In the genomic region with DNA sequence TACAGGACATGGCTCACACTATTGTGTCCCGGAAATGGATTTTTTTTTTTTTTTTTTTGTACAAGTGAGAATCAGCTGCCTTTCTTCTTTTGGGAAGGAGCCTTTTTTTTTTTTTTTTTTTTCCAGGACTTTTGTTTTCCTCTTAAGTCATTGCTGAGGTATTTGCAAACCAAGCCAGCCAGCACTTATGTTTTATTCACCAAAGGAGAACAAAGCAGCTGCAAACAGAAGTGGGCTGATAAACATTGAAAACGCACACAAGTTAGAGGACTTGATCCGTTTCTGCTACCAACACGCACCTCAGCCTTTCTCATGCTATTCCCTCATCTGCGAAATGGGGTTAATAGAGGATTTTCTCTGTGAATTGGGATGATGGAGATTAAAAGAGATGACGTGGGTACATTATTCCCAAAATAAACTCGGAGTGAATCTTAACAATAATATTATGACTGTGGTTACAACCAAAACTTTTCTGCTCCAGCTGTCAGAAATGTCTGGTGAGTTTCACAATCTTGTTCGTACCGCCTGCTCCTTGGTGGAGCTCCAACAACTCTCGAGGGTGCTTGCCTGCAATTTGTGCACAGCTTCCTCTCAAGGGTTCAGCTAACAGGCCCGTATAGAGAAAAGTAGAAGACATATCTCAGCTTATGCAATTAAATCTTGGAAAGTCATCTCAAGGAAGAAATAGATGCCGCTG, we compare ENCODE assay signal across 8 mouse cellular contexts. TPM values are rescaled to one million over a fixed set of nuclear protein-coding genes. Genes with fewer than 3 reads are reported as not detected.
DNase-seq lines count a peak whose midpoint lies in the region; ATAC-seq and TF ChIP-seq lines count a peak whose summit lies in the region.

No protein-coding gene starts in this region.

- no peaks in the 10 kb centered on the region for H3K36me3 ChIP-seq in spleen, adult 2 months (ENCODE audit: control insufficient read depth, insufficient read depth, low read length)
- H3K36me3 ChIP-seq in embryonic facial prominence, embryonic 12.5 days: no peaks in the 10 kb centered on the region
- H3K36me3 ChIP-seq in heart, embryonic 13.5 days: no peaks in the 10 kb centered on the region
- H3K36me3 ChIP-seq in kidney, embryonic 15.5 days: no peaks in the 10 kb centered on the region
- H3K36me3 ChIP-seq in stomach, embryonic 14.5 days (ENCODE audit: control insufficient read depth, insufficient read depth, low read length): no peaks in the 10 kb centered on the region

- WGBS in spleen, adult 2 months: 25% methylated on average over 12 of the region's 12 CpGs
- 17% methylated on average over 12 of the region's 12 CpGs for WGBS in embryonic facial prominence, embryonic 12.5 days
- WGBS in heart, embryonic 13.5 days: 15% methylated on average over 12 of the region's 12 CpGs
- 19% methylated on average over 12 of the region's 12 CpGs for WGBS in kidney, embryonic 15.5 days
- WGBS in stomach, embryonic 14.5 days: 10% methylated on average over 12 of the region's 12 CpGs

- H3K9ac ChIP-seq in embryonic facial prominence, embryonic 12.5 days: peak overlapping the region; percentile 96
- H3K9ac ChIP-seq in heart, embryonic 13.5 days: peak overlapping the region; percentile 96
- H3K9ac ChIP-seq in kidney, embryonic 15.5 days: peak overlapping the region; percentile 95
- H3K9ac ChIP-seq in stomach, embryonic 14.5 days (replicated peaks; ENCODE audit: low read depth, low read length): peak overlapping the region; percentile 87

- peak overlapping the region; percentile 69 for H3K4me3 ChIP-seq in spleen, adult 2 months (ENCODE audit: extremely low read depth, insufficient read depth, insufficient read length)
- H3K4me3 ChIP-seq in embryonic facial prominence, embryonic 12.5 days: peak overlapping the region; percentile 96
- H3K4me3 ChIP-seq in heart, embryonic 13.5 days: peak overlapping the region; percentile 94
- H3K4me3 ChIP-seq in kidney, embryonic 15.5 days (replicated peaks): peak overlapping the region; percentile 98
- H3K4me3 ChIP-seq in stomach, embryonic 14.5 days (ENCODE audit: low read depth, low read length): peak overlapping the region; percentile 96

- TF ChIP-seq CTCF in spleen, adult 2 months (IDR thresholded peaks at IDR 0.05; ENCODE audit: extremely low read depth, insufficient read depth, insufficient read length, insufficient replicate concordance): no peak

- DNase-seq in spleen, adult 2 months (ENCODE audit: low read depth in 1 of 2, low spot score in 2 of 2): no peak
- DNase-seq in spleen, adult 18-20 months: no peak
- DNase-seq in lung, postnatal 36 days: peak; percentile 88

- 0 out of 2 replicates have a peak, but pooled peaks cover 2% of the 10 kb centered on the region for H3K9me3 ChIP-seq in embryonic facial prominence, embryonic 12.5 days
- H3K9me3 ChIP-seq in heart, embryonic 13.5 days: no peaks in the 10 kb centered on the region
- H3K9me3 ChIP-seq in kidney, embryonic 15.5 days (replicated peaks): no peaks in the 10 kb centered on the region
- no peaks in the 10 kb centered on the region for H3K9me3 ChIP-seq in stomach, embryonic 14.5 days (ENCODE audit: control insufficient read depth, low read depth, low read length)

- H3K4me2 ChIP-seq in embryonic facial prominence, embryonic 12.5 days (replicated peaks): peak overlapping the region; percentile 81
- H3K4me2 ChIP-seq in heart, embryonic 13.5 days: peak overlapping the region; percentile 96
- H3K4me2 ChIP-seq in kidney, embryonic 15.5 days: peak overlapping the region; percentile 96
- H3K4me2 ChIP-seq in stomach, embryonic 14.5 days (replicated peaks; ENCODE audit: low read depth, low read length): peak overlapping the region; percentile 94

- no peaks in the 10 kb centered on the region; the same call in 1 of the 2 replicates for H3K4me1 ChIP-seq in spleen, adult 2 months (ENCODE audit: control insufficient read depth, insufficient read depth, insufficient read length)
- peaks cover 13% of the 10 kb centered on the region; the same call in 1 of the 2 replicates for H3K4me1 ChIP-seq in embryonic facial prominence, embryonic 12.5 days
- peaks cover 26% of the 10 kb centered on the region for H3K4me1 ChIP-seq in heart, embryonic 13.5 days
- peaks cover 10% of the 10 kb centered on the region for H3K4me1 ChIP-seq in kidney, embryonic 15.5 days
- H3K4me1 ChIP-seq in stomach, embryonic 14.5 days (ENCODE audit: control insufficient read depth, insufficient read depth, low read length): peaks cover 19% of the 10 kb centered on the region

- no peak overlapping the region for H3K27ac ChIP-seq in spleen, adult 2 months (ENCODE audit: insufficient read depth, low read length)
- H3K27ac ChIP-seq in embryonic facial prominence, embryonic 12.5 days: peak overlapping the region; percentile 96
- peak overlapping the region; percentile 95 for H3K27ac ChIP-seq in heart, embryonic 13.5 days (replicated peaks)
- H3K27ac ChIP-seq in kidney, embryonic 15.5 days: peak overlapping the region; percentile 99
- H3K27ac ChIP-seq in stomach, embryonic 14.5 days (ENCODE audit: low read length): peak overlapping the region; percentile 97

- no peak for TF ChIP-seq POLR2A in spleen, adult 2 months (IDR thresholded peaks at IDR 0.05; ENCODE audit: low read depth, low read length)

- ATAC-seq in embryonic facial prominence, embryonic 12.5 days (ENCODE audit: insufficient number of reproducible peaks, insufficient read depth, low FRiP score, low TSS enrichment): no peak
- no peak for ATAC-seq in heart, embryonic 13.5 days (ENCODE audit: extremely low read depth, insufficient number of reproducible peaks, low FRiP score, low TSS enrichment)
- ATAC-seq in kidney, embryonic 15.5 days (replicated peaks; ENCODE audit: low FRiP score): no peak
- ATAC-seq in stomach, embryonic 14.5 days (ENCODE audit: insufficient number of reproducible peaks, insufficient read depth, low FRiP score, low read depth): no peak
- ATAC-seq in erythroid progenitor cell, adult 5-6 weeks (replicated peaks; ENCODE audit: low FRiP score, poor library complexity, severe bottlenecking): no peak

- peaks cover 3% of the 10 kb centered on the region; the same call in 1 of the 2 replicates for H3K27me3 ChIP-seq in spleen, adult 2 months (ENCODE audit: control insufficient read depth, insufficient read depth, low read length)
- no peaks in the 10 kb centered on the region for H3K27me3 ChIP-seq in embryonic facial prominence, embryonic 12.5 days
- H3K27me3 ChIP-seq in heart, embryonic 13.5 days (replicated peaks): 0 out of 2 replicates have a peak, but pooled peaks cover 3% of the 10 kb centered on the region
- no peaks in the 10 kb centered on the region for H3K27me3 ChIP-seq in kidney, embryonic 15.5 days
- H3K27me3 ChIP-seq in stomach, embryonic 14.5 days (ENCODE audit: control insufficient read depth, insufficient read depth, low read length): no peaks in the 10 kb centered on the region

RNA-seq across cellular contexts. Expression of a gene that starts 1.3 kb away (rescaled TPM):
- polyA plus RNA-seq in spleen, adult 2 months (2012; rRNA removed): 5.6 and 5.8 TPM in 2 replicates
- 11.4 and 12.8 TPM in 2 replicates for polyA plus RNA-seq in embryonic facial prominence, embryonic 12.5 days (2016; fragmentation: Nextera tagmentation; extraction: Ambion mirVana)
- 2.6 and 2.8 TPM in 2 replicates for polyA plus RNA-seq in heart, embryonic 13.5 days (2015; fragmentation: Nextera tagmentation; extraction: Ambion mirVana)
- polyA plus RNA-seq in kidney, embryonic 15.5 days (2015; fragmentation: Nextera tagmentation; extraction: Ambion mirVana): 9.2 and 9.7 TPM in 2 replicates
- polyA plus RNA-seq in stomach, embryonic 14.5 days (2014; fragmentation: Nextera tagmentation; extraction: Ambion mirVana): 8.2 and 11.0 TPM in 2 replicates
- total RNA-seq in erythroid progenitor cell, adult 5-6 weeks (2015; ENCODE audit: low replicate concordance): 3.4 and 4.7 TPM in 2 replicates
- total RNA-seq in erythroid progenitor cell, adult 5-6 weeks (2017; ENCODE audit: low replicate concordance): 2.6 and 5.5 TPM in 2 replicates
